Mouse (Mus musculus): ENCODE data around the gene Nr3c2.

The Nr3c2 gene

DNA sequence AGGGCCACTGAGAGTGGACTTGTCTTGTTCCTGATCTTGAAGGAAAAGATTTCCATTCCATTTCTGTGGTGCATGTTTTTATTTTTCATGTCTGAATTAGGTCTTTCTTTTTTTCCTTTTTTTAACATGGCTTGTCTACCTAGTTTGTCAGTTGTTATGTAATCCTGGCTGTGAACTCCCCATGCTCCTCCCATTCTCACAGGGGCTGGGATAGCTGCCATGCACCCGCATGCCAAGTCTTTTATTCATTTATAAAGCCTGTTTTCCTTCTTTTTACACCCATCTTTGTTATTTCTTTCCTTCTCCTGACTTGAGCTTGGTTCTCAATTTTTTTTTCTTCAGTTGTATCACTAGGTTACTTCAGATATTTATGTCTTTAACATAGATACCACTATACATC is 337.5 kb downstream of the Nr3c2 start:
- intact Hi-C loops (cut with DNase I): no loop called here

DNA sequence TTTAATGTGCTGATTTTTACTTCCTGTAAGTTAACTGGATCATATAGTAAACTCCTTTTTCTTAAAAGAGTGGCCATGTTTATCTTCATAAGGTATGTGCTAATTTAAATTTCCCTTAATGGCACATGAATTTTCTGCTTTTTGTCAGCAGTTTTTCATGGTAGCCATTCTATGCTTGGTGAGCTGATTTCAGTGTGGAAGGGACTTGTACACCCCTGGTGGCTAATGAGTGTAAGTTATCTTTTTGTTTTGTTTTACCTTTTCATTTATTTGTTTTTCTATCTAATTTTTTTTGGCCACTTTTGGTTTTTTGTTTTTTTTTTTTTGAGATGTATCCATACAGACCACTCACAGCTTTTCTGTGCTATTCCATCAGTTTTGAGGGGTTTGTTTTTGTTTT is 340.2 kb downstream of the Nr3c2 start:
- intact Hi-C loops (cut with DNase I): no loop called here

DNA sequence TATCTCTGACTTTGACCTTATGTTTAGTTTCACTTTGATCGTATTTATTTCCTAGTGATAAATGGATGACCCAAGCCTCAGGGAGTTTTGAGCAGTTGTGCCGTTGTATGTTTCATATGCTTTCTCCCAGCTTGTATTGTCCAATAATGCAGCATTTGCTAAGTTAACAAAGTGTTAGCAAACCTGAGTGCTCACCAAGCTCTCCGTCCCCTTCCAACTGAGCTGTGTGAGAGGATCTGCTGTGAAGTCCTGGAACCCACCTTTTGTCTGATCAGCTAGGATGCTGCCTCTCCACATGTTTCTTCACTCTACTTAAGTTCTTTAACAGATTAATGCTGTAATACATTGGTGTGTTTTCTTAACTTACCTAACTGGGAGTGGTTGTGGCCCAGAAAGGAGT is 342.1 kb downstream of the Nr3c2 start:
- intact Hi-C loops (cut with DNase I): no loop called here

DNA sequence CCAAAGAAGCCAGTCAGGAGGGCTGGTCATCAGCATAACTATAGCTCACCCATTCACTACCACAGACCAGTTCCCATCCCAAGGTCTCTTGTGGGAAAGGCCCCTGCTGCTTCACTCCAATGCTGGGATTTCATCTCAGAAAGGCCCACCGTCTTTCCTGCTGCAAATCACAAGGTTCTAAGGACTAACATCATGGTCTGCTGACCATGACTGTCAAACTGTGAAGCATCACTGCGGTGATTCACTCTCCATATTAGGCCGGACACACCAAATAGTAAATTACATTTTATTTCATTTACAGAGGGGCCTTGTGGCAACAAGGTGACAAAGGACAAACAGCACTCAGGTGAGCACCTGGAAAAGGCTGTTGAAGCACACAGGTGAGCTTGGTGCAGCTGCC is 350.9 kb downstream of the Nr3c2 start:
- intact Hi-C loops (cut with DNase I): no loop called here

DNA sequence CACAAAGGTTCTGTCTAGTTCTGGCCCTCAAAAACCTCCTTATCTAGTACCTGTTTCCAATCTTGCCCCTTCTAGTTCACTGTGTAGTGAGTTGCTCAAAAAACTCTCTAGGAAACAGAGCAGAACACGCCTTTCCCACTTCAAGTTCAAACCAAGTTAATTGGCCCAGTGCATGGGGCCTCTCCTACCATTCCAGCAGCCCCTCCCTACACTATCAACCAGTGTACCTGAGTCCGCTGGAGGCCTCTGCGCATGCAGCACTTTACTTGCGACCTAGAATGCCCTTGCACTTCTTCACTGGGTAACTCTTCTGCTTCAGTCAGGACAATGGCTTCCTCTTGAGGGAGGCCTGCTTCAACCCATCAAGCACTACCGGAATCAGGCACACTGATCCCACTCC is 351.9 kb downstream of the Nr3c2 start:
- intact Hi-C loops (cut with DNase I): no loop called here

DNA sequence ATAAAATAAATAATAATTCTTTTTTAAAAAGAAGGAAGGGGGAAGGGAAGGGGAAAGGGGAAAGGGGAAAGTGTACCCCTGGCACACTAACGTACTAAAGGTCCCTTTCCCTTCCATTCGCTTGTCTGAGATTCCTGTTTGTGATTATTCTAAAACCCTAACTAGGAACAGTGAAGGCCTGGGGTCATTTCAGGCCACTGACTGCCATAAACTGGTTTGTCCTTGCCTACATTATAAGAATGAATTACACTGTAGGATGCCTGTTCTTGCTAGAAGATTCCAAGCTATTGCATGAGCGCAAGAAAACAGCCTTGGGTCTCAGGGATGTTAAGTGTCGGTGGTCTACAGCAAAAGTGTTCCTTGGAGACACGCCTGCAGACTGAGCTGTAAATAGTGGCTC is 355.2 kb downstream of the Nr3c2 start:
- intact Hi-C loops (cut with DNase I): no loop called here

DNA sequence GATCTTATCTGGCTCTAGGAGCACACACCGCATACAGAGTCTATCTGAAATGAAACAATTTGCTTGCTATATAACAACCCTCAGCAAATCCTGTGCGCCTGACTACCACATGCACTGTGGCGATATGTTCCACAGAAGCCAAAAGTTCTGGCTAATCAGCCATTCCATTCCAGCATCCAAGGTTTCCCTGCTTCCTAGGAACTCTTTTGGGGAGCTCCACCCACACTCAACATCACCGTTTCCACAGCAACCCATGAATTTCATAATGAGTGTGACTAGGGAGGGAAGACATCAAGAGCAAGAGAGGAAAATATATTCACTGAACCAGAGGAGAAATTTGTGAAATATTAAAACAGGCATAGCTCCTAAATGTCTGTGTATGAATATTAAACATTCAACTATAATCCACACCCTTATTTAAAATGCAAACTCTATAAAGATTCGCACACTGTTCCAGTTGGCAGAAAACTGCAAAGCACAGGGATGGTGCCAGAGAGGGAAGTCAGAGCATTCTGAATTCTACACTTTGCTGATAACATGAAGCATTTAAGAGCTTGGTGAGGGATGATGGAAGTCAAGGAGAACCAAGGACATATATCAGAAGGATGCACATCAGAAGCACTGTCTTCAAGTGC is 357.3 kb downstream of the Nr3c2 start:
- intact Hi-C loops (cut with DNase I): no loop called here

DNA sequence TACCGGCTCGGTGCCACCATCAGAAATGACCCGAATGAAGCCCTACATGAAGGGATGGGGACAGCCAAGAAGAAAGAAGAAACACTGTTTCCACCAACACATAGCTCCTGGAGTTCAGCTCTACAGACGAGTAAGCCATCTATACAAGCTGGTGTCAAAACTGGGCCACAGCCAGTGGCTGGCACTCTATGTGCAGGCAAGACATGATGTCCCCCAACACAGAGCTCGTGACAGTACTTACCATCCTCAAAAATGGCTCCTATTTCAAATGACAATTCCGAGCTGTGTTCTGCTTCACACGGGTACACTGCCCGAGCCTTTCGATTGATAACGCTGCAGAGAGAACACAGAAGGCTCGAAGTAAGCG is 357.8 kb downstream of the Nr3c2 start:
- intact Hi-C loops (cut with DNase I): no loop called here

DNA sequence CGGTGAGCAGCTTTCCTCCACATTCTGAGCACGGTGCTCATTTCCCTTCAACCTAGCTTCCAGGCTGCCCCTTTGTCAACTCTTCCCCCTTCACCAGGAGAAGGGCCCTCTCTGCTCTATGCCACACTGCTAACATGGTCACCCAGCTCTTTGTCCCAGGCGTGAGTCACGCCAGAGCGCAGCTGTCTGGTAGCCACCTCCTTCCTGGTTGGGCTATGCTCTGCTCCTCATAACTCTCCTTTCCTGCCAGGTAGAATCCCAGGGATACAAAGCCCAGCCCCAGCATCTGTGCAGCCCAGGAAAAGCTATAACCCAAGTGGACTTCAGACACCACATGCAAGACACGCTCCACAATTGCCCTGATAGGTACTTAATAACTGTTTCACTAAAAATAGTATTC is 362.0 kb downstream of the Nr3c2 start:
- intact Hi-C loops (cut with DNase I): no loop called here

DNA sequence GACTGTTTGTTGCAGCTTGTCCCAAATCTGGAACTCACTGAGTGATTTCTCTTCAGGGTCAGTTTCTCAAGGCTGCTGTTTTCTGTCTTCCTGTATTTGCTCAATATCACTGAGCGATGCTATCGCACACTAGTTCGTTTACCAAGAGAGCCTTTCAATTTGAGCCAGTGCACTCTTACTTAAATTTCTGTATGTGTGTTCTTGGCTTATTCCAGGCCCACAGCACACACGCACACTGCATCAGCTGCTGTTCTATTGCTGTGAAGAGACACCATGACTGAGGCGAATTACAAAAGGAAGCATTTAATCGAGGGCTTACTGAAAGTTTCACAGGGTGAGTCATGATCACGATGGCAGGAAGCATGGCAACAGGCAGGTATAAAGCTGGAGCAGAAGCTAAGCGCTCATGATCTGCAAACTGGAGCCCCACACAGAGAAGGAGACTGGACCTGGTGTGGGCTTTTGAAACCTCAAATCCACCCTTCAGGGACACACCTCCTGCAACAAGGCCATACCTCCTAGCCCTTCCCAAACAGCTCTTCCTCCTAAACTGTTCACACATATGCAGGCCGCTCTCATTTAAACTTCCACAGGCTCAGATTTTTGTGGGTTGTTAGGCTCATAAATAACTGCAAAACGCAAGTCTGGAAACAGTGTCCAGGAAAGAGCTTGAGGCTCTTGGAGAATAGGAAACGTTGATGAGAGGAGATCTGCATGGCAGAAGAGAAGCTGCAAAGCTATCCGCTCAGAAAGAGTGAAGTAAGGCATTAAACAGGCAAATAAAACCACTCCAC is 363.2 kb downstream of the Nr3c2 start:
- intact Hi-C loops (cut with DNase I): no loop called here

DNA sequence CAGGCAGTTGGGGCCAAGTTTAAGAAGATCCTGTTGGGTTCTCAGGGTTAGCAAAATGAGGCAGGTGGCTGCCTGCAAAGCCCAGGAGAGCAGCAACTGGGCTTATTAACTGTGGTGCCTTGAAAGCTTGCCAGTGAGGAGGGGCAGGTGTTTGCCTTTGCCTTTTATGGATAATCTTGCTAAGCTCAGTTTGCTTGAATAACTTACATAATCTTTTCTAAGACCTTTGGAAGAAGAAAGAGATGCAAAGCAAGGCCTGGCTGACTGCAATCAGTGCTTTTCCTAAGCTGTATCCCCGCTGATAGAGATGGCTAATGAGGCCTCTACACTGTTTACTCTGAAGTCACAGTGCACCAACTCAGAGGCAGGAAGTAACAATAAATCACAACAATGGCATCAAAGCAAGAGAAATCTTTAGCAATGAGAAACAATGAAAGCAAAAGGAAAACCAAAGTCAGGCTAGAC is 368.7 kb downstream of the Nr3c2 start:
- intact Hi-C loops (cut with DNase I): no loop called here

DNA sequence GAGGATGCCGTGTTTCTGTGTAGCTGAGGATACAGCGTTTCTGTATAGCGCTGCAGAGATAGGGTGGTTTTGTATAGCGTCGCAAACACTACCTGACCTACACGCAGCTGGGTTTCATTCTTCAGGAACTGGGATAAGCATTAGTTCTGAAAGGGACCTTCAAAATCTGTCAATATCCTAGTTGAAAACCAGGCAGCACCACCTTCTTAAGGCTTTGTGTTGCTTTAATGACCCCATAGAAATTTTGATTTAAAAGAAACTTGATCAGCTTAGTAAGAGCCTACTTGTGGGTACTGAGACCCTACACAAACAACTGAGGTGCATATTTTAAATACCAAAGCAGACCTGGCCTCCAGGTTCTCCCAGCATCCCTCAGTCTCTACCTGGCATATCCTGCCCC is 372.9 kb downstream of the Nr3c2 start:
- intact Hi-C loops (cut with DNase I): no loop called here

DNA sequence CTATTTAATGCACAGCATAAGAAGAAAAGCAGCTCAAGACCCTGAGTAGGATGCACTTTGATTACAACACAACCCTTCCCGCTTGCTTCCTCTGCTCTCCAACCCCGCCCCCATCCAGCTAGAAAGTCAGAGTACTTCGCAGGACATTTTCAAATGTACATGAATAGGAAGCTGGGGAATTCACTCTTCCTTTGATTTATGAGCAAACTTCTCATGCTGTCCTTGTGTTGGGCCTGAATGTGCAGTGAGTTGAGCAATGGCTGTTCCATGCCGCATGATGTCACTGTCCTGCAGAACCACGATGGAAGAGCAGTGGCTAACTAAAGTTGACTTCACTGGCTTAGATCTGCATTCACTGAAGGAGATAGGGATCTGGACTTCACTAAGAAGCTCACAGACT is 376.3 kb downstream of the Nr3c2 start:
- intact Hi-C loops (cut with DNase I): no loop called here

DNA sequence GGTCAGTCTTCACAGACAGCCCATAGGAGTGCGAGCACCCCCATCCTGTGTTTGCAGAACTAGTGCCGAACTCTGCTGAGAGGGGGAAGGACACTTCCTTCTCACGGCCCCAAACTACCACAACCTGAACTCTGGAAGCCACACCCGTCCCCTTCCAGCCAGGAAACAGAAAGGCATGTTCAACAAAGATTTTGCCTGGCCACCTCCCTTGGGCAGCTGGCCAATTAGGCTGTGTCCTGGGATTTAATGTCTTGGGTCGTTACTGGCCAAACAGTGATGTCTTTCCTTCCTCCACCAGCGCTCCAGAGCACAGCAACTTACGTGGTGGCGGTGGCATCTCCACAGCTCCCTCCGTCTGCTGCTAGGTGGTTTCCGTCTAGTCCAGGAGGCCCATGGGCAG is 377.6 kb downstream of the Nr3c2 start:
- intact Hi-C loops (cut with DNase I): no loop called here

DNA sequence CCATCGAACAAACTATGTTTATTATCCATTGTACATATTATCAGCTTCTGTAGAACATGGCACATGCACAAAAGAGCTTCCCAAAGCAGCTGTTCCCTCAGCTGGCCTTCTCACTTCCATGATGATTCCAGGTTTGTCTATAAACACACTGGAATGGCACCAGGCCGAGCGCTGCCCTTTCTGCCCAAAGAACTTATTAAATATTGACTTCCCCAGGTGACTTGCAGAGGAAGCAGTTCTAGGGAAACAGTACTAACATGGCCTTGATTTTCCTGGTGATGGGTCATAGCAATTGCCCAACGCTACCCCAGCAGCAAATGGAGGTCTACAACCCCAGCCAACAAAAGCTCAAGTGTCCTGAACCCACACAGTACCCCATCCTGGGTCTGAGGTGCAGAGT is 379.0 kb downstream of the Nr3c2 start:
- intact Hi-C loops (cut with DNase I): no loop called here

DNA sequence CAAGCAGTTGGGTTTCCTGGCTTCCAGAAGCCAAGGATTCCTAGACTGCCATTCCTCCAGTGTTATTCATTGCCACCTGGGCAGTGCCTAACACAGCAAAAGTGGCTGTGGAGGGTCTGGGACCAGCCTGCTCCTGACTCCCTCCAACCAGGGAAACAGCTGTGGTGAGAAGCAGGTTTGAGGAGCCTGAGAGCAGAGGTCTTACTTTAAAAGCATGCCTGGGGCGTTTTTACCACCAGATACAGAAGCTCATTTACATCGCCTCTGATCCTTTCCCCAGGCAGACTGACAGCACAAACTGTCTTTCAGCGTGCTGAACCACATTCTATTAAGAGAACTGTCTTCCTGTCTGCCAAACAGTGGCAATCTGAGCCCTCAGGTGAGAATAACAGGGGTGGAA is 380.7 kb downstream of the Nr3c2 start:
- intact Hi-C loops (cut with DNase I): no loop called here

DNA sequence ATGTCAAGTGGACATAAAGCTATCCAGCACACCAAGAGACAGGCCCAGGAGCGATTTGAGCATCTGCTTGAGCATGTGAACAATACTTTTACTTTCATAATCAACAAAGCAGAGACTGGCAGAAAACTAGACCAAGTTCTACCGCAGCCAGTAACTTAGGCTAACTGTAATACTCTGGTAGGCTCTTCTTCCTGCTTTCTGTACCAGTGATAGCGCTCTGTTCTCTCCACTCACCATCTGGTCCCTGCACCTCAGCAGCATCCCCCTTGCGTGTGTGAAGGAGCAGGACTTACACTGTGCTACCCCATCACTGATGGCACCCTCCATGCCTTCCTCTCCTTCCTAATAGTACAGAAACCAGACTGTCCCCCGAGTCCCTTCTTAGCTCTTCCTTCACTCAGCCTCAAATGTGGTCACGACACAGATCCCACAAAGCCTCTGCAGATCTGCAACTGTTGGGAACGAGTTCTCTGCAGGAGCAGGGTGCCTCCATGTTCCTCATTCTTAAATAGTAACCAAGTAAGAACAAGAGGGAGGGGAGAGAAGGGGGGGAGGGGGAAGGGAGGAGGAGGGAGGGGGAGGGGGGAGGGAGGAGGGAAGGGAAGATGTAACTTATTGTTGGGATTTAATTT is 383.5 kb downstream of the Nr3c2 start:
- intact Hi-C loops (cut with DNase I): no loop called here

DNA sequence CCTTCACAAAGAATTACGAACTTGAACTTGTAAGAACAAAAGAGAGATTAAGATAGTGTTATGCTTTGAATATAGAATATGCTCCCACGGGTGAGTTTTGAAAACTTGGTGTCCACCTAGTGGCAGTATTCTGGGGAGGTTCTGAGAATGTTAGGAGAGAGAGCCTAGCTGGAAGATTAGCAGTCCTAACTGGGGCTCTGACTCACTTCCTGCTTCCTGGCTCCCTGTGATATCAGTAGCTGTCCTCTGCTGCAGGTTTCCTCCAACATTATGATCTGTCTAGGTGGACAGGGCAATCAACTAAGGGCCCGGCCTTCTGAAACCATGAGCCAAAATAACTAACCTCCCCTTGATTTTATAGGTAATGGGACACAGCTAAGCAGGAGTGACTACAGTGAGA is 385.2 kb downstream of the Nr3c2 start:
- intact Hi-C loops (cut with DNase I): no loop called here

DNA sequence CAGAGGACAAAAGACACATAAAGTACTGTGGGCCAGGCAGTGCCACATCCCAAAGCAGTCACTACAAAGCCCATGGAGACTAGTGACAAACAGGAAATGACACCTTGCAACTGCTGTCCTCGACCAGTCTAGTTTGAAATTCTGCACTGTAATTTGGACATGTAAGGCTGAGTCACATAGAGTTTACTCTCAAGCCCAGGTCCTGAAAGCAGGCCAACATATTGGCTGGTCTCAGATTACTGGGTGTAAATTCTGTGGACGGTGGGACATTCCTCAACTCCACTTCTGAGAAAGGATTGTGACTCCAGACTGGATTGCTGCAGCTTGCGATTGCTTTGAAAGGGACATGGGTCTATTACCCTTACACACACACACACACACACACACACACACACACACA is 388.8 kb downstream of the Nr3c2 start:
- intact Hi-C loops (cut with DNase I): no loop called here

DNA sequence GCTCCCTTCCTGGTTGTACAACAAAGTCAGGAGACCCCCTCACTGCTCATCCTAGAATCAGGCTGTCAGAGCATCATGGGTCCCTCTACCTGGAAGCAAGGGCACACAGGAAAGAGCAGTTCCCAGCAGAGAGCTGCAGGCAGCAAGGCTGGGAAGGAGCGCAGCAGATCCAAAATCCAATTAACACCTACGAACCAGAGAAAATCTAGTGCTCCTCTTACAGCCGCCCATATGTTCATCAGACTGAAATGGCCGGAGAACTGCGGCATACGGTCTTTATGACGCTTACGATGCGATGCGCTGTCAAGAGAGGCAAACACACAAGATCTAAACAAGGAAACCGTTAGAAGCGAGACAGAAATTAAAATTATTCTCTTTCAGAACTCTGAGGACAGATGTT is 389.2 kb downstream of the Nr3c2 start:
- intact Hi-C loops (cut with DNase I): no loop called here

DNA sequence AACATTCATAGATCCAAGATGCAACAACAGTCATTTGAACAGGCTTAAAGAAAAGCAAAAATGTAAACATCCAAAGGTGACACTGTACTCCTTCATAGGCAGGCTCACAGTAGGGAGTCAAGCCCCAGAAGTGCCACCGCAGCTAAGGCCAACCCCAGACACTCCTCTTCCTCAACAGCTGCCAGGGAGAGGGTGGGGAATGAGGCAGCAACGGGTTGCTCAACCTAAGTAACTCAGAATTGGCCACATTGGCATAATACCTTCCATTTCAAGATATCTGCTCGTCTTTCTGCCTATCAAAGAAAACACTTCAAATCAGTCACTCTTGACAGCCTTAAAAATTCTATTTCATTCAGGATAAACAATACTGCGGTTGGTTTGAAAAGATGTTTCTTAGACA is 392.9 kb downstream of the Nr3c2 start:
- intact Hi-C loops (cut with DNase I): no loop called here

DNA sequence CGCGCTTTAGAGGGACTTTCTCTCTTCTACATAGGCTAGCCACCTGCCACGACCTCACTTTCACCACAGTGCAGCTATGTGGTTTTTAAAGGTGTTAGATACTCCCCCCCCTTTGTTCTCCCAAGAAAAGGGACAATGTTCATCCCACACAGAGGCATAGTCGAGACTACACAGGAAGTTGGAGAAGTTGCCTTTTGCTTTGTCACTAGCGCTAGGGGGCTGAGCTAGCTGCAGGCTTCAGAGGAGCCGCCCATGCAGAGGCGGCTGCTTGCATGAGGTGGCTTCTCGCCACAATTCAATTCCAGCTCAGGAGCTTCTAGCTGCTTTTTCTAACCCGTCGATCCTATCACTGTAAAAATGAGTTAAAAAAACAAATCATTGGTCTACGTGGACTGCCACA is 393.4 kb downstream of the Nr3c2 start:
- intact Hi-C loops (cut with DNase I): no loop called here

DNA sequence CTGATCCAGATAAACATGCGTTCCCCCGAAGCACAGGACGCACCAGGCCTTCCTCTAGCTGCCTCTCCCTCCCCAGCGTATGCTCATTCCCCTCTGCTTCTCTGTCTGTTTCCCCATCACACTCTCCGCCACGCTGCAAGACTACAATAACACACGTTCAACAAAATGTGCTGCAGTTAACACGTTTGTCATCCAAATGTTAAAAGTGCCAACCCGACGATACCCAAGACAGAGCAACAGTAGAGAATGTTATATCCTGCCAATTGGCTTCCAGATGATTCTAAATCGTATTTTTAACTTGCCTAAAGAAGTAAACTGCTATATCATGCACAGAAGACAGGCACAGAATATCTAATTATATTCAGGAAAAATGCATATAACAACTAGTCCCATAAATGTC is 395.4 kb downstream of the Nr3c2 start:
- intact Hi-C loops (cut with DNase I): no loop called here

Measured in adrenal gland (tissue).